Mouse (Mus musculus) forebrain, embryonic 11.5 days (tissue): Measurements from ENCODE around the gene Rassf3. TPM values are rescaled to one million over a fixed set of nuclear protein-coding genes. Genes with fewer than 3 reads are reported as not detected.
A peak's percentile ranks its signal among the peaks of the same experiment; 100 is the strongest.

Source experiments
- ATAC-seq: fragments of 200-750 bp; cut with Nextera tagmentation; replicated peaks from 2 replicates; pipeline ENCODE4 v1.8.0; 2017; ENCODE audit warnings: moderate TSS enrichment; ENCODE audit not compliant: low FRiP score
- DNase-seq: peaks from one replicate; pipeline ENCODE4 v3.0.0-alpha.2; 2017; ENCODE audit warnings: low spot score
- H3K27ac ChIP-seq: fragments of 300-500 bp; sonication (generic); 2 replicates; pipeline ENCODE4 v1.5.1; 2014; ENCODE audit warnings: low read depth, low read length
- H3K27me3 ChIP-seq: fragments of 300-500 bp; sonication (generic); 2 replicates; pipeline ENCODE4 v1.6.1; 2014; ENCODE audit warnings: mild to moderate bottlenecking, low read length, mixed read lengths; ENCODE audit not compliant: control insufficient read depth, insufficient read depth
- H3K36me3 ChIP-seq: fragments of 300-500 bp; sonication (generic); 2 replicates; pipeline ENCODE4 v1.6.1; 2014; ENCODE audit warnings: mild to moderate bottlenecking, low read length, moderate library complexity, mixed read lengths; ENCODE audit not compliant: control insufficient read depth, insufficient read depth
- H3K4me1 ChIP-seq: fragments of 300-500 bp; sonication (generic); replicated peaks from 2 replicates; pipeline ENCODE4 v1.6.1; 2014; ENCODE audit warnings: low read length, mixed read lengths; ENCODE audit not compliant: control insufficient read depth, insufficient read depth
- H3K4me2 ChIP-seq: fragments of 300-500 bp; sonication (generic); 2 replicates; pipeline ENCODE4 v1.6.1; 2014; ENCODE audit warnings: low read depth, mild to moderate bottlenecking, low read length, moderate library complexity, mixed read lengths; ENCODE audit not compliant: severe bottlenecking
- H3K4me3 ChIP-seq: fragments of 300-500 bp; sonication (generic); 2 replicates; pipeline ENCODE4 v1.5.1; 2014; ENCODE audit warnings: low read depth, low read length
- H3K9ac ChIP-seq: fragments of 300-500 bp; sonication (generic); 2 replicates; pipeline ENCODE4 v1.6.1; 2014; ENCODE audit warnings: low read length
- H3K9me3 ChIP-seq: fragments of 300-500 bp; sonication (generic); 2 replicates; pipeline ENCODE4 v1.6.1; 2016; ENCODE audit warnings: low read length, mixed read lengths; ENCODE audit not compliant: control insufficient read depth
- WGBS: fragments of 180-500 bp; shearing (Covaris S2); extraction: QIAGEN DNeasy Blood & Tissue Kit; methylation state at CpG from one replicate; pipeline ENCODE4 v1.1.7; 2014; 5-methylcytosine and 5-hydroxymethylcytosine counted together
- polyA plus RNA-seq: library from polyadenylated mRNA; unstranded; fragments of >200 nt; fragmentation: Nextera tagmentation; extraction: Ambion mirVana; gene quantifications from 2 replicates; pipeline ENCODE4 v1.2.1, GENCODE M21; 2014

The Rassf3 gene
- polyA plus RNA-seq, 1 experiment from 2014 or later = 7.6 TPM

GRCm38 (mm10) chr10:121505929-121506328 lies 29.8 kb upstream of the Rassf3 start:
- Histone ChIP-seq H3K27ac (no peak overlapping the region), H3K4me3 (no peak overlapping the region), H3K9me3 (no peaks in the 10 kb centered on the region), H3K36me3 (no peaks in the 10 kb centered on the region), H3K9ac (no peak overlapping the region), H3K4me2 (no peak overlapping the region), H3K4me1 (peaks cover 11% of the 10 kb centered on the region; the same call in 1 of the 2 replicates), H3K27me3 (no peaks in the 10 kb centered on the region)
- DNase-seq (no peak), ATAC-seq (no peak)
- 65% methylated on average over 7 of the region's 7 CpGs for WGBS

GRCm38 (mm10) chr10:121504973-121505911 lies 29.1 kb upstream of the Rassf3 start:
- DNase-seq (peak; percentile 76), ATAC-seq (peak; percentile 63)
- peak overlapping the region; percentile 46 for H3K4me2 ChIP-seq
- peak overlapping the region; percentile 56 for H3K9ac ChIP-seq
- H3K27ac ChIP-seq = no peak overlapping the region
- peaks cover 12% of the 10 kb centered on the region; the same call in 1 of the 2 replicates for H3K4me1 ChIP-seq
- H3K36me3 ChIP-seq = no peaks in the 10 kb centered on the region
- no peaks in the 10 kb centered on the region for H3K9me3 ChIP-seq
- 34% methylated on average over 35 of the region's 35 CpGs for WGBS
- H3K27me3 ChIP-seq = no peaks in the 10 kb centered on the region
- H3K4me3 ChIP-seq = peak overlapping the region; percentile 26; the same call in 1 of the 2 replicates

GRCm38 (mm10) chr10:121501160-121501559 lies 25.0 kb upstream of the Rassf3 start:
- H3K36me3 ChIP-seq = no peaks in the 10 kb centered on the region
- H3K27me3 ChIP-seq = no peaks in the 10 kb centered on the region
- H3K4me2 ChIP-seq = no peak overlapping the region
- no peak overlapping the region for H3K4me3 ChIP-seq
- no peak for ATAC-seq
- no peak overlapping the region for H3K9ac ChIP-seq
- WGBS = 78% methylated on average over 5 of the region's 5 CpGs
- H3K4me1 ChIP-seq = peaks cover 12% of the 10 kb centered on the region; the same call in 1 of the 2 replicates
- DNase-seq = peak; percentile 41
- H3K27ac ChIP-seq = no peak overlapping the region
- H3K9me3 ChIP-seq = no peaks in the 10 kb centered on the region

- DNase-seq (peak; percentile 46), ATAC-seq (no peak)
- no peak overlapping the region for H3K27ac ChIP-seq
Observed at GRCm38 (mm10) chr10:121500034-121500433, 23.9 kb upstream of the Rassf3 start.

GRCm38 (mm10) chr10:121499063-121499462 lies 22.9 kb upstream of the Rassf3 start:
- Histone ChIP-seq H3K4me1 (peaks cover 4% of the 10 kb centered on the region; the same call in 1 of the 2 replicates), H3K27me3 (no peaks in the 10 kb centered on the region), H3K4me2 (no peak overlapping the region), H3K27ac (no peak overlapping the region), H3K9me3 (no peaks in the 10 kb centered on the region), H3K9ac (no peak overlapping the region), H3K36me3 (no peaks in the 10 kb centered on the region), H3K4me3 (no peak overlapping the region)
- 63% methylated on average over 2 of the region's 2 CpGs for WGBS
- no peak for ATAC-seq
- DNase-seq = no peak

More at GRCm38 (mm10) chr10:121500034-121500433, 23.9 kb upstream of the Rassf3 start:
- 74% methylated on average over 5 of the region's 5 CpGs for WGBS
- Histone ChIP-seq H3K4me3 (no peak overlapping the region), H3K27me3 (no peaks in the 10 kb centered on the region), H3K4me1 (peaks cover 8% of the 10 kb centered on the region; the same call in 1 of the 2 replicates), H3K9me3 (no peaks in the 10 kb centered on the region), H3K9ac (no peak overlapping the region), H3K4me2 (no peak overlapping the region), H3K36me3 (no peaks in the 10 kb centered on the region)

- H3K36me3 ChIP-seq = no peaks in the 10 kb centered on the region
- DNase-seq (peak; percentile 45), ATAC-seq (no peak)
- no peak overlapping the region for H3K4me2 ChIP-seq
- no peaks in the 10 kb centered on the region for H3K27me3 ChIP-seq
- H3K9me3 ChIP-seq = no peaks in the 10 kb centered on the region
- H3K4me1 ChIP-seq = peaks cover 4% of the 10 kb centered on the region; the same call in 1 of the 2 replicates
- H3K27ac ChIP-seq = peak overlapping the region; percentile 25; the same call in 1 of the 2 replicates
- 71% methylated on average over 8 of the region's 8 CpGs for WGBS
- no peak overlapping the region for H3K9ac ChIP-seq
- H3K4me3 ChIP-seq = no peak overlapping the region
Observed at GRCm38 (mm10) chr10:121498481-121498904, 22.3 kb upstream of the Rassf3 start.

GRCm38 (mm10) chr10:121497968-121498367 lies 21.8 kb upstream of the Rassf3 start:
- no peaks in the 10 kb centered on the region for H3K27me3 ChIP-seq
- H3K27ac ChIP-seq = peak overlapping the region; percentile 25; the same call in 1 of the 2 replicates
- WGBS = 83% methylated on average over 7 of the region's 7 CpGs
- H3K4me2 ChIP-seq = no peak overlapping the region
- ATAC-seq (no peak), DNase-seq (peak; percentile 48)
- H3K4me1 ChIP-seq = peaks cover 4% of the 10 kb centered on the region; the same call in 1 of the 2 replicates
- H3K36me3 ChIP-seq = no peaks in the 10 kb centered on the region
- H3K9ac ChIP-seq = no peak overlapping the region
- no peak overlapping the region for H3K4me3 ChIP-seq
- H3K9me3 ChIP-seq = no peaks in the 10 kb centered on the region

GRCm38 (mm10) chr10:121496616-121497015 lies 20.5 kb upstream of the Rassf3 start:
- no peak for ATAC-seq
- Histone ChIP-seq H3K4me2 (no peak overlapping the region), H3K27ac (no peak overlapping the region), H3K9ac (no peak overlapping the region), H3K36me3 (no peaks in the 10 kb centered on the region), H3K4me3 (no peak overlapping the region), H3K4me1 (peaks cover 4% of the 10 kb centered on the region; the same call in 1 of the 2 replicates), H3K9me3 (no peaks in the 10 kb centered on the region), H3K27me3 (no peaks in the 10 kb centered on the region)
- 86% methylated on average over 7 of the region's 7 CpGs for WGBS
- DNase-seq = no peak
